Mouse (Mus musculus) lung, embryonic 14.5 days (tissue): ENCODE measurements at regions not wholly inside any gene's neighbourhood (a gene's known extent, or its start where the extent isn't known, plus 50 kb on each side); places are given as distances from the start of the nearest gene placed in this dataset.
A peak's percentile ranks its signal among the peaks of the same experiment; 100 is the strongest.

Experiments used
- ATAC-seq: fragments of 200-750 bp; cut with Nextera tagmentation; 2 replicates; pipeline ENCODE4 v1.8.0; 2017; ENCODE audit warnings: mild to moderate bottlenecking, moderate TSS enrichment, moderate library complexity; ENCODE audit not compliant: insufficient read depth
- DNase-seq: peaks from one replicate; pipeline ENCODE4 v3.0.0-alpha.2; 2015
- H3K27ac ChIP-seq: fragments of 300-500 bp; sonication (generic); 2 replicates; pipeline ENCODE4 v1.5.1; 2014; ENCODE audit warnings: low read depth, mild to moderate bottlenecking, moderate library complexity
- H3K27me3 ChIP-seq: fragments of 300-500 bp; sonication (generic); 2 replicates; pipeline ENCODE4 v1.6.1; 2014; ENCODE audit warnings: low read length, control low read depth; ENCODE audit not compliant: insufficient read depth
- H3K36me3 ChIP-seq: fragments of 300-500 bp; sonication (generic); 2 replicates; pipeline ENCODE4 v1.6.1; 2014; ENCODE audit warnings: control low read depth; ENCODE audit not compliant: insufficient read depth
- H3K4me1 ChIP-seq: fragments of 300-500 bp; sonication (generic); 2 replicates; pipeline ENCODE4 v1.6.1; 2014; ENCODE audit warnings: antibody characterized with exemption, control low read depth; ENCODE audit not compliant: insufficient read depth
- H3K4me2 ChIP-seq: fragments of 300-500 bp; sonication (generic); 2 replicates; pipeline ENCODE4 v1.6.1; 2014; ENCODE audit warnings: mild to moderate bottlenecking
- H3K4me3 ChIP-seq: fragments of 300-500 bp; sonication (generic); 2 replicates; pipeline ENCODE4 v1.5.1; 2014; ENCODE audit warnings: low read depth, low read length
- H3K9ac ChIP-seq: fragments of 300-500 bp; sonication (generic); 2 replicates; pipeline ENCODE4 v1.6.1; 2014
- H3K9me3 ChIP-seq: fragments of 300-500 bp; sonication (generic); 2 replicates; pipeline ENCODE4 v1.6.1; 2016; ENCODE audit warnings: low read depth, low read length, control low read depth
- CTCF ChIP-seq: IDR thresholded peaks from 2 replicates; pipeline ENCODE4 v1.5.1; 2016; ENCODE audit warnings: antibody characterized with exemption, low read depth
- WGBS: fragments of 180-500 bp; shearing (Covaris S2); extraction: QIAGEN DNeasy Blood & Tissue Kit; methylation state at CpG from one replicate; pipeline ENCODE4 v1.1.7; 2014; 5-methylcytosine and 5-hydroxymethylcytosine counted together

- Histone ChIP-seq H3K36me3 (no peaks in the 10 kb centered on the region), H3K9me3 (no peaks in the 10 kb centered on the region), H3K9ac (no peak overlapping the region), H3K4me3 (no peak overlapping the region), H3K27ac (no peak overlapping the region), H3K4me2 (no peak overlapping the region), H3K27me3 (no peaks in the 10 kb centered on the region), H3K4me1 (no peaks in the 10 kb centered on the region)
- peak; percentile 10 for DNase-seq
- TF ChIP-seq CTCF: no peak
- ATAC-seq: no peak
- WGBS: 29% methylated on average over 7 of the region's 7 CpGs
Measured at GRCm38 (mm10) chr13:118472578-118472977, 85.5 kb upstream of the Mrps30 start.

DNA sequence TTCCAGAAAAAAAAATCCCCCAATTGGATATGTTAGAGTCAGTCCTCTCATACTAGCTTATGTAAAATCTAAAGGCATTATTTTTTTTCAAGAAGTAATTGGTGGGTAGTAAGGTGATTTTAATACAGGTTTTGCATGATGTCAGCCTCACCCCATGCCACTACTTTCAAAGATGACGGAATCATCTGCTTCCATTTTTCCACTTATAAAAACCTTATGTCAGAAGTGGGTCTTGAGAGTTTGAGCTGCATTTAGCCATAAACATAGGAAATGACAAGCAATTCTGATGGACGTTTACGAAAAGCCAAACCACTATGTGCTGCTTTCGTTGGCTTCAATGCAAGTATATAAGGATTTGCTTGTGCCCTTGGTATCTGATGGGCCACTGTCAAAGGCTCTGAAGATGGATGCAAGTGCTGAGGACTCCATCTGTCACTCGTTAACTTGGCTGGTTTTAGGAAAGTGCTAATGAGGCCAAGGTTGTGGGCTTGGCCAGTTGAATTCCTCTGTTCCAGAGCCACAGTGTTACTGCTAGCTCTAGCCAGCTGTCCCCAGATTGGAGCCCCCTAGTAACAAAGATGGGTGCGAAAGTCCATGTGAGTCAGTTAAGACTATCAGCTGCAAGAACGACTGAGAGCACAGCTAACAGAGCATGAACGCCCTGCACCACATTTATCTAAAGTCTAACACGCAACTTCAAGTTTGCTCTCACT lies 72.8 kb upstream of the Mrps30 start:
- Histone ChIP-seq H3K9ac (no peak overlapping the region), H3K4me2 (no peak overlapping the region), H3K27ac (no peak overlapping the region), H3K9me3 (no peaks in the 10 kb centered on the region), H3K27me3 (no peaks in the 10 kb centered on the region), H3K4me3 (no peak overlapping the region), H3K36me3 (no peaks in the 10 kb centered on the region), H3K4me1 (no peaks in the 10 kb centered on the region)
- DNase-seq (no peak), ATAC-seq (no peak)
- TF ChIP-seq CTCF: no peak
- WGBS: 70% methylated on average over 9 of the region's 9 CpGs

DNA sequence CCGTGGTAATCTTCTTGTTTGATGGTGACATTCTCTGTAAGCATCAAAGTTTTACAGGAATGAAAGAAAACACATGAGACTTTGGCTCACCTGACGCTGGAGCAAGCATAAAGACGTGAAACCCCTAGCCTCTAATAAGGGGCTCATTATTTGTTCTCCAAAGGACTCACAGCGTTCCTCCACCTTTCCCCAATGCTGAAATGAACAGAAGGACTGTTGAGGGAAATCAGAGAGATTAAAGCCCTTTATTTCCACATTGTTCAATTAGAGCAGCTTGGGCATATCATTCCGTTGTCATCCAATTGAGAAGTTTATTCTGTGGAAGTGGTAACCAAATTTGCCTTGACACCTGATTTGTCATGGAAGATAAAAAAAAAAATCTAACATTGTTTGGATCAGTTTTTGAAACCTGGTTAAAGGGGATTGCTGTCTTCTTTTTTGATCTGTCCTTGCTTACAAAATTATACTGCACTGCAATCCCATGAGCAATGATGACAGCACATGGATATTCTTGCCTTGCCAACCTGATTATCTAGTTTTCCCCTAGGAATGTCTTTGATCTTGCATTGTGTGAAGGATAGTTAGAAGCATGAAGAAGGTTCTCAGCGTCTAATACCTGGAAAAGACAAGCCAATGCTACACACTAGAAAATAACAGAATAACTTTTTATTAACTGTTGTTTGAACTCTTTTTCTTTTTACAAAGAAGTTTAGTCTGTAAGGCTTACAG lies 62.1 kb upstream of the Mrps30 start:
- Histone ChIP-seq H3K9me3 (no peaks in the 10 kb centered on the region), H3K27me3 (no peaks in the 10 kb centered on the region), H3K4me1 (no peaks in the 10 kb centered on the region), H3K36me3 (no peaks in the 10 kb centered on the region), H3K4me3 (no peak overlapping the region), H3K27ac (no peak overlapping the region), H3K4me2 (no peak overlapping the region), H3K9ac (no peak overlapping the region)
- 52% methylated on average over 6 of the region's 6 CpGs for WGBS
- DNase-seq: no peak
- no peak for TF ChIP-seq CTCF
- ATAC-seq: no peak

DNA sequence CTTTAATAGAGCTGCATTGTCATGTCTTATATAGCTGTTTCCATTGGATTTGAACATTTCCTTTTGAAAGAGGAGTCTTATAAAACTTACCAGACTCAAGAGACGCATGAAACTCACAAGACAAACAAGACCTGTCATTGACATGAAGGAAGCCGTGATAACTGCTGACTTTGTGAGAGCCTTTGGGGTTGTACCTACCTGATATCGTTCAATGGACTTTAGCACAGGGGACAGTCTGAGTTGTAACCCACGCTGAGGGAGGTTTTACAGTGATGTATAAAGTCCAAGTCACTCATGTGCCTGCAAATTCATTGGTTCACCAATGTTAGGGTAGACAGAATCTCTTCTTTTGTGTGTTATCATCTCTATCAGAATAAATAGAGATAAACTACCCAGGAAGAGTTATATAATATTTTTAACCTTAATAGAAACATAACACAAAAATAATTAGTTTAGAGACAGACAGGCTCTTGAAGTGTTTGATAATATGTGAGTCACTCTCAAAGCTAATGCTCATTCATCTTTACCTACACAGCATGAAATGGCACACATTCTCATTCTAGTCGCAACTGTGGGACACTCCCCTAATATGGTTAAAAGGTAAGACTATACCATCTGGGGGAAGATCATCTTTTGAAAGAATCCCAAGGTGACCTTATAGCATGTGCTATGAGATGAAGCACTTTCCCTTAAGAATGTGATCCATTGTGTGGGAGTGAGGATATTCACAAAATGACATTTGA lies 54.4 kb upstream of the Mrps30 start:
- H3K4me2 ChIP-seq: no peak overlapping the region
- H3K4me3 ChIP-seq: no peak overlapping the region
- no peak for TF ChIP-seq CTCF
- H3K36me3 ChIP-seq: no peaks in the 10 kb centered on the region
- ATAC-seq (no peak), DNase-seq (no peak)
- H3K9ac ChIP-seq: no peak overlapping the region
- H3K4me1 ChIP-seq: no peaks in the 10 kb centered on the region
- no peak overlapping the region for H3K27ac ChIP-seq
- WGBS: 77% methylated on average over 5 of the region's 5 CpGs
- H3K9me3 ChIP-seq: no peaks in the 10 kb centered on the region
- H3K27me3 ChIP-seq: no peaks in the 10 kb centered on the region
